Mouse (Mus musculus) urinary bladder, postnatal 10 days (tissue): ENCODE measurements around the gene Hipk1.

Source experiments
- DNase-seq: peaks from one replicate; pipeline ENCODE4 v3.0.0; 2022; ENCODE audit warnings: low spot score

Gene Hipk1

GRCm38 (mm10) chr3:103715762-103716693 is 75.3 kb downstream of the Hipk1 start:
- no peak for DNase-seq

DNA sequence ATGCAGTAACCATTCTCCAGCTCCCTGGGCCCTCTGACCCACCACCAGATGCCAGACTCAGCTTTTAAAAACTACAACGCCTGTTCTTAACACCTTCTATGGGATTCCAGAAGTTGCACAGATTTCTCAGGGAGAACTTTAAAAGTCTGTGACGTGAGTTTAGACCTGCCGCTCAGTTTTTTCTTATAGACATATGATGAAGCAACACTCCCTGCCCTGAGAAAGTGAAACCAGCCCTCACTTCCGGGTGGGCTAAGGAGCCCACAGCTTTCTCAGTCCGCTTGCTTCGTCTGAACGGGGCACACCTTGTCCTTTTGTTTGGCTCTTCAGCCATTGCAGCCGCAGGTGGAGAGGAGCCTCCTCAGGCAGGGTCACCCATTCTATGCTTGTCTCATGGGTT is 76.4 kb downstream of the Hipk1 start:
- no peak for DNase-seq

DNA sequence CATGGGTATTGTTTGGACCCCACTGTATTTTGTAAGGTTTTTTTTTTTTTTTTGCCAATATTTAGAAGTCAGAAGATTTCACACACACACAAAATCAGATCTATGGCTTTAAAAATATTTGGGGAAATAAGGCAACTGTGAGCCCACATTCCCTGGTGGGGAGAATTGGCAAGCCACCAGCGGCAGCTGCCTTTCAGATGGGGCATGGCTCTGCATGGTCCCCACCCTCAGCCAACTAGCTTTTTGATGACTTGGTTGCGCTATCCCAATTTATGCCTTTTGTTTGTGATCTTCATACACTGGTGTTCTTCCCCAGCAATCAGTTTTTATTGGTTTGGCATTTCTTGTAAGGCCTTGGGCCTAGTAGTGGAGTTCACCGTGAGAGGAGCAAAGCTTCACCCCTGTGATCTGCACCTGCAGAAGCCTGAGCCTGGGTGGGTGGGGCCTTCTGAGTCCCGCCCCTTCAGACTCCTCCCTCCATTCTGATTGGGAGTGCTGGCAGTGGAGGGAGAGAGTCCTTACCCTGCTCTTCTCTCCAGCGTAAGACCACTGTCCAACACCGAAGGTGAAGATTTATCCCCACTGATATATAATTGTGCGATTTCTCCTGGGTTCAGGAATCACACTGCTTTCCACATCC is 77.0 kb downstream of the Hipk1 start:
- DNase-seq: no peak

GRCm38 (mm10) chr3:103712196-103712595 is 79.2 kb downstream of the Hipk1 start:
- DNase-seq: no peak

DNA sequence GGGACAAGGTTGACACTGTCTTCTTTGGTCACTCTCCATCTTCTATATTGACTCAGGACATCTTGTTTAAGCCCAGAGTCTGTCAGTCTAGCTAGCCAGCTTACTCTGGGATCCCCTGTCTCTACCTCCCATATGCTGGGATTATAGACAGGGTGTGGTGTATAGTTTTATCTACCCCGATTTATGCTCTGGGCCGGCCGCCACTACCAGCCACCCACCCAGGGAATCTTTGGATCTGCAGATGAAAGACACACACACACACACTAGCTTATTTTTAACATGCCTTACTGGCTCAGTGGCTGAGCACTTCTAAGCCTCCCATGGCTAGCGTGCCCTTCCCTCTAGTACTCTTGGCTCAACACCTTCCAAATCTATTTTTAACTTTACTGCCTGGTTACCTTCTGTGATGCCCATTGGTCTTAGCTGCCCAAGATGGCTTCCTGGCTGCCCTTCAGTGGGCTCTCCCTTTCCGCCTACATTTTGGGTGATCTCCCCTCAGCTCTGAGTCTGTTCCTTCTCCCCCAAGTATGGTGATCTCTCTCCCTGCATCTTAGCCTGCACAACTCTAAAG is 81.8 kb downstream of the Hipk1 start:
- no peak for DNase-seq

DNA sequence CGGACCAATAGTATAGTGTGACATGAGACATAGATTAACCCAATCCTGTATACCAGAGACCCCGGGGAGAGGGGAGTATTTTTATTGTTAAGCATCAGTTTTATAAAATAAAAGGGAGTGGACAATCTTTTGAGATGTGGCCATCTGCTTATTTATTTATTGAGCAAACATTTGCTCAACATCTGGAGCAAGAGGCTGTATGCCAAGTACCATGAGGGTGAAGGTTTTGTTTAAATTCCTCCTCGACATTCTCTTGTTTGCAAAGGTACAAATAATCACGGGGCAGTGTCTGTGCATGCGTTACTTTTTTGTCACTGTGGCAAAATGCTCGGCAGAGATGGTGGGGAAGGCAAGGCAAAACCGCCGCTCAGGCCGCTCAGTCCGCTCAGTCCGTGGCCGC is 85.9 kb downstream of the Hipk1 start:
- DNase-seq: no peak

- DNase-seq: no peak
Observed at GRCm38 (mm10) chr3:103704661-103705060, 86.7 kb downstream of the Hipk1 start.

- DNase-seq: no peak
Observed at GRCm38 (mm10) chr3:103696388-103696925, 94.9 kb downstream of the Hipk1 start.

DNA sequence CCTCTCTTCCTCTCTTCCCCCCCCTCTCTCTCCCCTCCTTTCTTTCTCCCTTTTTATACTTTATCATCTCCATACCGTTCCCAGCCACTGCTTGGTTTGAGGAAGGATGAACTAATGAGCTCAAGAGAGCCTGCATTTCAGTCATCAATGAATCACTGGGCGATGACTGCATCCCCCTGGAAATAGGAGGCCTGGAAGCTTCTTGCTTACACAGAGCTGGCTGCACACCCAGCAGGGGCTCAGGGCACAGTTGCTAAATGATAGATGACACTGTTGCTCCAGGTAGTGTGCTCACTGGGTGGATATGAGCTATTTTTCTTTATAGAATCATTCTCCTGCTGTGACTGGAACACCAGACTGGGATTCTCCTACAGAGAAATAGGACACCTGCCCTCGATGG is 95.8 kb downstream of the Hipk1 start:
- no peak for DNase-seq

- DNase-seq: no peak
Observed at GRCm38 (mm10) chr3:103690506-103690905, 100.9 kb downstream of the Hipk1 start.
